Mouse (Mus musculus): Measurements from ENCODE around the gene Nr1d2. TPM values are rescaled to one million over a fixed set of nuclear protein-coding genes. Genes with fewer than 3 reads are reported as not detected.

The Nr1d2 gene
- polyA plus RNA-seq (2015; fragmentation: Nextera tagmentation; extraction: Ambion mirVana), result 12.4 and 13.2 TPM in 2 replicates

DNA sequence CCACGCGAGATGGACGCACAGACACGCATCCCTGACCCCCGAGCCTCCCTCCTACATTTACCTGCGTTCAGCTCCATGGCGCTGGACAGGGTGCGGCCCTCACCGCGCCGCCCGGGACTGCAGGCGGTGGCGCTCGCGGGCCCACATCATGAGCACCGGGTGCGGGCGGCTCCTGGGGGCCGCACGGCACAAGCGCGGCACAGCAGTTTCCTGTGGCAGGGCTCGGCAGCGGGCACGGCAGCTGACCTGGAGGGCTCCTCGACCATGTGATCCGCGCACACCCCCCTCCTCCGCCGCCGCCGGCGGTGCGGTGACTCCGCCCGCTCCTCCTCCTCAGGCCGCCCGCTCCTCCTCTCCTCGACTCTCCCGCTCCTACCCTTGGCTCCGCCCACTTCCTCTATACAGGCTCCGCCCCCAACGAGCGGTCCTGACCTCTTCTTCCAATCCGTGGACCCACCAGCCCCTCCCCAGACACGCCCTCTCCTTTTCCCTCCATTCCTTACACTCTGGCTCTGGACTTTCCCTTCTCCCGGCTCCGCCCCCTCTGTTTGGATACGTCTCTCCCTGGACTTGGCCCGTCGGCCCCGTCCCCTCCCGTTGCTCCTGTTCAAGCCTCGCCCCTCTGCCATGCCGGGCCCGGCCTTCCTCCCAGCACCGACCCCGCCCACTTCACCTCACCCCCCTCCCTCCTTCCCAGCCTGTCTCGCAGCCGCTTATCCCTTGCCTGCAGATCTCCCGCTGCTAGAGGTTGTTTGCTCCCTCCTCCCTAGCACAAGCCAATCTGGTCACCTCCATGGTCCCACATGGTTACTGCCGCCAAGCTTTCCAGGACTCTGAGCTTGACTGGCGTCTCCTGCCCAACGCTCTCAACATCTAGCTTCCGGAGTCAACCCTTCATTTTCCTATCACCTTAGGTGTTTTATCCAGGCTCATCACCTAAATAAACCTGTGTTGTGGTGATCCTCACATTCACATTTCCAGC, at the start of gene Nr1d2:
TSS of gene Nr1d2 (minus strand) at position 378 of the 982 bp plus-strand sequence.
- Histone ChIP-seq H3K9me3 (replicated peaks; ENCODE audit: low read length) (no peaks in the 10 kb centered on the region), H3K27me3 (ENCODE audit: insufficient read depth, low read length) (no peaks in the 10 kb centered on the region), H3K36me3 (ENCODE audit: insufficient read depth, low read length) (no peaks in the 10 kb centered on the region), H3K4me1 (replicated peaks; ENCODE audit: insufficient read depth, low read length) (no peaks in the 10 kb centered on the region), H3K4me2 (ENCODE audit: low read length) (peak within 1 kb of the TSS; percentile 81), H3K27ac (peak within 1 kb of the TSS; percentile 98), H3K9ac (ENCODE audit: low read depth, low read length) (peak within 1 kb of the TSS; percentile 94), H3K4me3 (replicated peaks; ENCODE audit: low read depth, low read length) (peak within 1 kb of the TSS; percentile 84)
- under 1% methylated on average over 52 of the region's 66 CpGs for WGBS
- TF ChIP-seq CTCF (IDR thresholded peaks at IDR 0.05; ENCODE audit: low read depth), result peak; percentile 35; the same call in 1 of the 2 replicates
- peak; percentile 96 for ATAC-seq (replicated peaks; ENCODE audit: low FRiP score, low read depth)
- DNase-seq (ENCODE audit: low spot score), result peak; percentile 100

DNA sequence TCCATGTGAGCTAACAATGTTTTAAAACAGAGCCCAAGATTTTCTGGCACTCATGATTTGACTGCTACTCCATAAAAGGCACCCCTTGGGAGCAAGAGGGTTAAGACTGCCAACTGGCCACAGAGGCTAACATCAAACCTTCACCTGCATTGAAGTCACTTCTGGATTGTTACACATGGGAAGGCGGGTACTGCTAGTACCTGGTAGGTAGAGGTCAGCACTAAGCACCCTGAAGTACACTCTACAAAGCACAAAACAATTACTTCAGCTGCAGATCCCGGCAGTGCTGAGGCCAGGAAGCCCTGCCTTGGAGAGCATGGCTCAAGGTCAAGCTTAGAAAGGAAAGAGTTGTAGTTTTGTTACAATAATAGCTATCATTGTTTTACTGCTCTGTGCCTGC, 48.5 kb upstream of the Nr1d2 start:
- Histone ChIP-seq H3K4me3 (replicated peaks; ENCODE audit: low read depth, low read length) (no peak overlapping the region), H3K36me3 (ENCODE audit: insufficient read depth, low read length) (peaks cover 5% of the 10 kb centered on the region; the same call in 1 of the 2 replicates), H3K27me3 (ENCODE audit: insufficient read depth, low read length) (no peaks in the 10 kb centered on the region), H3K9ac (ENCODE audit: low read depth, low read length) (no peak overlapping the region), H3K4me2 (ENCODE audit: low read length) (no peak overlapping the region), H3K27ac (no peak overlapping the region), H3K4me1 (replicated peaks; ENCODE audit: insufficient read depth, low read length) (no peaks in the 10 kb centered on the region), H3K9me3 (replicated peaks; ENCODE audit: low read length) (no peaks in the 10 kb centered on the region)
- DNase-seq (ENCODE audit: low spot score) (no peak), ATAC-seq (replicated peaks; ENCODE audit: low FRiP score, low read depth) (no peak)
- TF ChIP-seq CTCF (IDR thresholded peaks at IDR 0.05; ENCODE audit: low read depth), result no peak
- 73% methylated on average over 2 of the region's 2 CpGs for WGBS

DNA sequence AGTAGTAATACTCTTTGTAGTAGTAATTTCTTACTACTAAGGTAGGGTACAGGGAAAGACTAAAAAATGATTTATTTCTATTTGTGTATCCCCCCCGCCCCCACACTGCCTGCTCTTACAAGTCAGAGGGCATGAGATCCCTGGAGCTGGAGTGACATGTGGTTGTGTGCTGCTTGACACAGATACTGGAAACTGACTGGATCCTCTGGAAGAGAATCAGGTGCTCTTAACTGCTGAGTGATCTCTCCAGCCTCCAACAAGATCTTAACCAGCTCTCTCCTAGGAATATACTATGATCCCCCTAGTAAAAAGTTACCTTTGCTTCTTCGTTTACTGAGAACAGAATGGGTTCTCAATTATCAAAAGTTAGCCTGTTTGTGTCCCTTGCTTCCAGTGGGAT, 47.5 kb upstream of the Nr1d2 start:
- DNase-seq (ENCODE audit: low spot score), result no peak
- TF ChIP-seq CTCF (IDR thresholded peaks at IDR 0.05; ENCODE audit: low read depth), result no peak
- Histone ChIP-seq H3K4me1 (replicated peaks; ENCODE audit: insufficient read depth, low read length) (no peaks in the 10 kb centered on the region), H3K36me3 (ENCODE audit: insufficient read depth, low read length) (peaks cover 11% of the 10 kb centered on the region), H3K4me2 (ENCODE audit: low read length) (no peak overlapping the region), H3K27me3 (ENCODE audit: insufficient read depth, low read length) (no peaks in the 10 kb centered on the region), H3K27ac (no peak overlapping the region), H3K4me3 (replicated peaks; ENCODE audit: low read depth, low read length) (no peak overlapping the region), H3K9ac (ENCODE audit: low read depth, low read length) (no peak overlapping the region), H3K9me3 (replicated peaks; ENCODE audit: low read length) (no peaks in the 10 kb centered on the region)
- no peak for ATAC-seq (replicated peaks; ENCODE audit: low FRiP score, low read depth)
- WGBS, result 87% methylated on average over 2 of the region's 2 CpGs

DNA sequence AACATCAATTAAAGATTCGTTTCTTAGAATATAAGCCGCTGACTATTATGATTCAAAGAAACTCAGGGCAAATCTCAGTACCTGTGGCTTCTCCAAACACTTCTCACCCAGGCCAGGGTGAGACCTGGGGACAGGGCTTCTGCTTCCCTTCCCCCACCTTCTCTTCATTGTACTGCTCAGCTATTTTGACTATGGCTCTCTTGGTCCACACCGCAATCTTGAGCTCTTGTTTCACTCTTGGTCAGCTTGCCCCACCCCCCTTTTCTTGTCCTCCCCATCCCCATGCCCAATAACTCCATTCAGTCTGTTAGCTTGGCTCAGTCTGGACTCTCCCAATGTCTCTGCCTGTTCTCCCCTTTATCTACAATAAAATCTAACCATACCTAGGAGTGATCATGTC, 46.5 kb upstream of the Nr1d2 start:
- TF ChIP-seq CTCF (IDR thresholded peaks at IDR 0.05; ENCODE audit: low read depth), result no peak
- Histone ChIP-seq H3K36me3 (ENCODE audit: insufficient read depth, low read length) (peaks cover 11% of the 10 kb centered on the region), H3K4me3 (replicated peaks; ENCODE audit: low read depth, low read length) (no peak overlapping the region), H3K4me1 (replicated peaks; ENCODE audit: insufficient read depth, low read length) (no peaks in the 10 kb centered on the region), H3K9me3 (replicated peaks; ENCODE audit: low read length) (no peaks in the 10 kb centered on the region), H3K27ac (no peak overlapping the region), H3K4me2 (ENCODE audit: low read length) (no peak overlapping the region), H3K9ac (ENCODE audit: low read depth, low read length) (no peak overlapping the region), H3K27me3 (ENCODE audit: insufficient read depth, low read length) (no peaks in the 10 kb centered on the region)
- no peak for ATAC-seq (replicated peaks; ENCODE audit: low FRiP score, low read depth)
- DNase-seq (ENCODE audit: low spot score), result no peak
- 87% methylated on average over 3 of the region's 3 CpGs for WGBS

DNA sequence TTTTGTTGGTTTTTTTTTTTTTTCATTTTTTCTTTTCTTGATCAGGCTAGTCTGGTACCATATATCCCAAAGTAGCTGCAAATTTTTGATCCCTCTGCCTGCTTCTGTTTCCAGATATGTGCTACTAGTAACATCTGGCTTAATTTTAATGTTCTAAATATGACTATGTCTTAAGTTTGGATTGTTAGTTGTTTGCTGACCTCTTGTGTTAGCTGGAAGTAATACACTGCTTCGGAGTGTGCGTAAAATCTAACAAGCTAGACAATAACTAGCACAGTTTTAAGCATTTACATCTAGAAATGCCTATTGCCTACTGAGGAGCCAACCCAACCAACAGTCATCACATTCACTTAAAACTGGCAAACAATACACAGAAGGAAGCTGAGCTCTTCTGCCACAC, 45.7 kb upstream of the Nr1d2 start:
- peak; percentile 67 for TF ChIP-seq CTCF (IDR thresholded peaks at IDR 0.05; ENCODE audit: low read depth)
- DNase-seq (ENCODE audit: low spot score), result peak; percentile 52
- H3K9me3 ChIP-seq (replicated peaks; ENCODE audit: low read length), result no peaks in the 10 kb centered on the region
- H3K4me2 ChIP-seq (ENCODE audit: low read length), result no peak overlapping the region
- H3K36me3 ChIP-seq (ENCODE audit: insufficient read depth, low read length), result peaks cover 16% of the 10 kb centered on the region
- 87% methylated on average over 2 of the region's 2 CpGs for WGBS
- no peak overlapping the region for H3K9ac ChIP-seq (ENCODE audit: low read depth, low read length)
- no peak for ATAC-seq (replicated peaks; ENCODE audit: low FRiP score, low read depth)
- no peak overlapping the region for H3K27ac ChIP-seq
- H3K4me1 ChIP-seq (replicated peaks; ENCODE audit: insufficient read depth, low read length), result no peaks in the 10 kb centered on the region
- H3K27me3 ChIP-seq (ENCODE audit: insufficient read depth, low read length), result no peaks in the 10 kb centered on the region
- no peak overlapping the region for H3K4me3 ChIP-seq (replicated peaks; ENCODE audit: low read depth, low read length)

DNA sequence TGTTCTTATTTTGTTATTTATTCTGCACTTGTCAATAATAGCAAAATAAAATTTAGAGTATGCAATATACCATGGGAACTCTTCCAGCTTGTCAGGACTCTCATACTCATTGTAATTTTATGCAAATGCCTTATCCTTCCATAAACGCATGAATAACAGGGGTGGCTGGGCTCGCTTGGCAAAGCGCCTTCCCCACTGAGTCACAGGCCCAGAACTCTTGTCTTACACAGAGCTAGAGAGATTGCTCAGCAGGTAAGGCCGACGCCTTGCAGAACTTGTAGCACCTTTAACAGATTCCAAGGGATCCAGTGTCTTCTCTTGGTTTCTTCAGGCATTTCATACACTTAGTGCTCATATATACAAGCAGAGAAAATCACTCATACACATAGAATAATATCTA, 41.4 kb upstream of the Nr1d2 start:
- Histone ChIP-seq H3K4me1 (replicated peaks; ENCODE audit: insufficient read depth, low read length) (no peaks in the 10 kb centered on the region), H3K4me3 (replicated peaks; ENCODE audit: low read depth, low read length) (no peak overlapping the region), H3K27me3 (ENCODE audit: insufficient read depth, low read length) (no peaks in the 10 kb centered on the region), H3K9ac (ENCODE audit: low read depth, low read length) (no peak overlapping the region), H3K36me3 (ENCODE audit: insufficient read depth, low read length) (peaks cover 27% of the 10 kb centered on the region), H3K9me3 (replicated peaks; ENCODE audit: low read length) (no peaks in the 10 kb centered on the region), H3K4me2 (ENCODE audit: low read length) (no peak overlapping the region), H3K27ac (no peak overlapping the region)
- DNase-seq (ENCODE audit: low spot score), result no peak
- no peak for ATAC-seq (replicated peaks; ENCODE audit: low FRiP score, low read depth)
- WGBS, result 88% methylated on average over 5 of the region's 5 CpGs
- no peak for TF ChIP-seq CTCF (IDR thresholded peaks at IDR 0.05; ENCODE audit: low read depth)
